Mouse (Mus musculus) left cerebral cortex, adult 2 months (tissue): ENCODE data around the gene Serpinb1b. TPM values are rescaled to one million over a fixed set of nuclear protein-coding genes. Genes with fewer than 3 reads are reported as not detected.
"Not testable (repeated sequence)": the region's sequence is repeated elsewhere in the genome, so short reads cannot be mapped to it uniquely, and the experiment has no call there.

Experiments
- DNase-seq, 2 experiments: peaks; one replicate each; pipeline ENCODE4 v3.0.0; 2021 to 2022; ENCODE audit warnings: low spot score in 2 of 2, mixed read lengths in 1 of 2; ENCODE audit errors: extremely low spot score in 1 of 2
- H3K27ac ChIP-seq: fragments of 200-600 bp; 2 replicates; pipeline ENCODE4 v1.8.1; 2022
- H3K4me3 ChIP-seq: fragments of 200-600 bp; 2 replicates; pipeline ENCODE4 v1.8.1; 2022
- CTCF ChIP-seq: fragments of 200-600 bp; IDR thresholded peaks from 2 replicates; pipeline ENCODE4 v1.8.1; 2022; ENCODE audit warnings: antibody characterized with exemption, mild to moderate bottlenecking, moderate library complexity
- intact Hi-C: fragments of 180-260 bp; cut with DNase I; formaldehyde crosslinking; loops from one replicate; pipeline ENCODE4 v1.15.1; 2025
- long read RNA-seq, 2 experiments: library from polyadenylated mRNA; stranded (forward); transcript quantifications; one replicate each; pipeline ENCODE4 v2.0.0; 2021; ENCODE audit warnings: borderline mapping rate in 2 of 2
- total RNA-seq, 2 experiments: library from RNA; stranded (reverse); gene quantifications; 2 replicates each; pipeline ENCODE4 v1.2.3; 2021

Serpinb1b gene
- total RNA-seq, result 1 to 10 TPM in 1 of 2 experiments, under 1 TPM in 1; 0.86 to 1.2 TPM
- long read RNA-seq, experiment 1, result 0 reads
- long read RNA-seq, experiment 2, result 0 reads

GRCm38 (mm10) chr13:33078056-33078705 is at the start of gene Serpinb1b:
Serpinb1b (plus strand) TSS chr13:33078575.
- H3K4me3 ChIP-seq, result no peak within 1 kb of the TSS
- intact Hi-C loops, result loop anchor here (2.0 to 10.0 kb wide), 2 partner anchors 73 to 687 kb away; no protein-coding TSS in a partner anchor
- no peak for DNase-seq
- no peak for TF ChIP-seq CTCF
- H3K27ac ChIP-seq, result no peak within 1 kb of the TSS

DNA sequence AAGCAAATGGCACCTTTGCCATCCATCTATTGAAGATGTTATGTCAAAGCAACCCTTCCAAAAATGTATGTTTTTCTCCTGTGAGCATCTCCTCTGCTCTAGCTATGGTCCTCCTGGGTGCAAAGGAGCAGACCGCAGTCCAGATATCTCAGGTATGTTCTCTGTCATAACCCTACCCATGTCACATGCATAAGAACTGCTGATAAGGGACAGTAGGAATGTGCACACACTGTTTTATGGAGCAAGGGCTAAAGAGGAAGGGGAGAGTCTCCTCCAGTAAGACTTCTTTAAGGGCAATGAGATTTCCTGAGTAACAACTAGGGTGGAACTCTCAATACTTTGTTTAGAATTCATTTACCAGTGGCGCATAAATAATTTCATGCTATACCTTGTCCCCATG is 48.9 kb upstream of the Serpinb1b start:
- not testable (repeated sequence) for H3K27ac ChIP-seq, H3K4me3 ChIP-seq, DNase-seq
- intact Hi-C loops, result loop anchor here (10.0 kb wide), 1 partner anchor 85 kb away; no protein-coding TSS in a partner anchor

- intact Hi-C loops, result no loop called here
- H3K27ac ChIP-seq, result no peak overlapping the region
- no peak overlapping the region for H3K4me3 ChIP-seq
- no peak for DNase-seq
- TF ChIP-seq CTCF, result no peak
Observed at GRCm38 (mm10) chr13:33030281-33030680, 48.1 kb upstream of the Serpinb1b start.

DNA sequence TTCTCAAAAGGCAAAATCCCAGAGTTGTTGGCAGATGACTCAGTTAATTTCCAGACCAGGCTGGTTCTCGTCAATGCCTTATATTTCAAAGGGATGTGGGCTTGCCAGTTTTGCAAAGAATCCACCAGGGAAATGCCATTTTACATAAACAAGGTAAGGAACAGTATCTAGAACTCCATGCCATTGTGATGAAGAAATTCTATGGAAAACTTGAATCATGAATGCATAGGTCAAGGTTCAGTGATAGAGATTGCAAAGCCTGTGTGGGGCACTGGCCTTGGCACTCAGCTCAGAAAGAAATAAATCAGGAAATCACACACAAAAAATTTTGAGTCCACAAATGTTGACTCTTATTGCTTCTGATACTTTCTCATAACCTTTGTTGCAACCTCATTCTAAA is 42.9 kb upstream of the Serpinb1b start:
- Histone ChIP-seq H3K27ac (no peak overlapping the region), H3K4me3 (no peak overlapping the region)
- DNase-seq, result no peak
- intact Hi-C loops, result no loop called here
- no peak for TF ChIP-seq CTCF

- no peak overlapping the region for H3K4me3 ChIP-seq
- no peak overlapping the region for H3K27ac ChIP-seq
- no peak for DNase-seq
- TF ChIP-seq CTCF, result no peak
- intact Hi-C loops, result no loop called here
Observed at GRCm38 (mm10) chr13:33043542-33043941, 34.8 kb upstream of the Serpinb1b start.

GRCm38 (mm10) chr13:33047234-33047633 is 31.1 kb upstream of the Serpinb1b start:
- intact Hi-C loops, result no loop called here
- TF ChIP-seq CTCF, result no peak
- no peak for DNase-seq
- Histone ChIP-seq H3K4me3 (no peak overlapping the region), H3K27ac (no peak overlapping the region)

DNA sequence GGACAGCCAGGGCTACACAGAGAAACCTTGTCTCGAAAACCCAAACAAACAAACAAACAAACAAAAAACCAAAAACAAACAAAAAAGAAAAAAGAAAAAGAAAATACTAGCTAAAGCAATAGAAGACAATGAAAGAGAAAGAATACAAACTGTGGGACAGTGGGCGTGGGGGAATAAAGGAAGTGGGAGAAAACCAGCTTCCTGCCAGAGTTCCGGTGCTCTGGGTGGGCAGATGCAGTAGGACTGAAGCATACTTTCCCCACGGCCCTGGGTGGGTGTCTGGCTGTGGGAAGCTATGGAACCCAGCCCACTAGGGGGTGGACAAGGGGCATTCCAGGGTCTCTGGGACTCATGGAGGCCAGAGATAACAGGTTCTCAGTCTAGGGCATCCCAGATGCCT is 30.2 kb upstream of the Serpinb1b start:
- intact Hi-C loops, result no loop called here
- H3K4me3 ChIP-seq, result no peak overlapping the region
- no peak for DNase-seq
- H3K27ac ChIP-seq, result no peak overlapping the region
- TF ChIP-seq CTCF, result no peak

GRCm38 (mm10) chr13:33051697-33052096 is 26.7 kb upstream of the Serpinb1b start:
- intact Hi-C loops, result no loop called here
- H3K27ac ChIP-seq, result no peak overlapping the region

GRCm38 (mm10) chr13:33063048-33063447 is 15.3 kb upstream of the Serpinb1b start:
- no peak for DNase-seq
- no peak overlapping the region for H3K4me3 ChIP-seq
- intact Hi-C loops, result no loop called here
- no peak for TF ChIP-seq CTCF
- H3K27ac ChIP-seq, result no peak overlapping the region

More at GRCm38 (mm10) chr13:33051697-33052096, 26.7 kb upstream of the Serpinb1b start:
- DNase-seq, result no peak
- H3K4me3 ChIP-seq, result no peak overlapping the region
- TF ChIP-seq CTCF, result no peak

GRCm38 (mm10) chr13:33067387-33067977 is 10.9 kb upstream of the Serpinb1b start:
- Histone ChIP-seq H3K4me3 (no peak overlapping the region), H3K27ac (no peak overlapping the region)
- TF ChIP-seq CTCF, result no peak
- intact Hi-C loops, result no loop called here
- DNase-seq, result no peak

GRCm38 (mm10) chr13:33068164-33068563 is 10.2 kb upstream of the Serpinb1b start:
- intact Hi-C loops, result no loop called here
- no peak for TF ChIP-seq CTCF
- H3K4me3 ChIP-seq, result no peak overlapping the region
- DNase-seq, result no peak
- no peak overlapping the region for H3K27ac ChIP-seq

GRCm38 (mm10) chr13:33071776-33072175 is 6.6 kb upstream of the Serpinb1b start:
- no peak for DNase-seq
- no peak for TF ChIP-seq CTCF
- Histone ChIP-seq H3K4me3 (no peak overlapping the region), H3K27ac (no peak overlapping the region)
- intact Hi-C loops, result loop anchor here (10.0 kb wide), 1 partner anchor 693 kb away; no protein-coding TSS in a partner anchor
